Mouse (Mus musculus): ENCODE measurements around the gene Masp1.

Masp1 gene

DNA sequence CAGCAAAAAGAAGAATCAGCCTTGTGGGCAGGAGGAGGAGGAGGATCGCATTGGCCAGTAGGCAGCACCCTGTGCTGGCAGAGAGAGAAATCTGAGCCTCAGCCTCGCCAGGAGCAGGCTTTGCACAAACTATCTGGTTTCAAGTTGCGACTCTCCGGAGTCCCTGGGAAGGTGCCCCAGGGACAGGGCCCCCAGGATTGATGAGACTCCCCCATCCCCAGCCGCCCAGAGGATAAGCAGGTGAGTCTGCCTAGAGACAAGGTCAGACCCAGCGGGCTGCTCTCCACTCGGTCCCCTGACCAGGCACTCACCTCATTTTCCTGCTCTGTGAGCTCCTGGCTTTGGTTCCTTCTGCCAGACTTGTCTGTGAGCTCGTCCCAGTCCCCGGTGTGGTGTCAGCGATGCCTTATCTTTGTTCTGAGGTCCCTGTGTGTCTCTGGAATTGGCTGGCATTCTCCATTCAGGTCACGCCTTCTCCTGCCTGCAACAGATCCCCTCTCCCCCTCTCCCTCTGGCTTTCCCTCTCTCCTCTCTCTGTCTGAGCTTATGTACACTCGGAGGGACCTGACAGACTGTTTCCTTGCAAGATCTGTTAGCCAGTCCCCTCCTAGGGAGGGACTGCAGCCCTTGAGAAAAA lies at the start of gene Masp1, which contains the start of gene Rtp4:
Gene Masp1 (minus strand): TSS at position 581 of the 637 bp plus-strand sequence.
Gene Rtp4 (plus strand): TSS at position 57 of the 637 bp plus-strand sequence.
- 4% methylated on average over 12 of the region's 12 CpGs for WGBS

DNA sequence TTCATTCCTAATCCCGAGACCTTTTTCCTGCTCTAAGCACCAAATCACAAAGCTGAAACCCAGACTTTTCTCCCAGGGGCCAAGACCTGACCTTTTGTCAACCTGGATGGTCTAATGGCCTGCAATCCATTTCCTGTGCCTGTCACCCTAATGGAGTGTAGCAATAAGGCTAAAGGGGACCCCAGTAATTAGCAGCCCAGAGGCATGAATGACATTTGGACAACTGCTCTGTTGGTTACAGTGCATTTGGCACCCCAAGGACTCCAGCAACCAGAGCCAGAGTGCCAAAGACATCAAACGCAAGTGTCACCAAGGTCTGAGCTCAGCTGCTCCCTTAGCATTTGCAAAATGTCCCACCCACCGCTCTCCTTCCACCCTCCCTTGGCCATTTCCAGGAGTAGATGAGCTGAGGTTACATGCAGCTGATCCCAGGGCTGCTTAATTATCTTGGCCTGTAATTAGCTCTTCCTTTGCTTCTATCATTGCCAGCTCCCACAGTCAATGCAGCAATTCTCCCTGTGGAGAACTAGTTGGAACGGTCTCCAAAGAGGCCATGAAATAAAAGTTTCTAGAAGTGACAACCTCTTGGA lies 47.8 kb upstream of the Masp1 start:
- WGBS, result 61% methylated on average over 4 of the region's 4 CpGs

DNA sequence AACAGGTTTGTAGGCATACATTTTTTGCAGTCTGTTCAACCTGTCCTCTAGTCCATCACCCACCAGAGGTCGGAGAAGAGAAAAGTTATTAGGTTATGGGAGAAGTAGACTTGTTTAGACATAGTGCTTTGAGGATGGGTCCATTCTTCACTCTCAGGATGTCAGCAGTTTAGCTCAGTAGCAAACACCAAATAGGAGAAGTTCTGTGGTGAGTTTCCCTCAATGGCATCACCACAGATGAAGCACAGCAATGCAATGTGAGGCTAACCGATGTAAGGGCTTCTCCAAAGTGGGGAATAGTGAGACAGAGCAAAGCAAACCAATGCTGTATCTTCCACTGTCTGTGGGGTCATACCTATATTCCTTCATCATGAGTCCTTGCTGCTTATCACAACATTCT lies 37.1 kb upstream of the Masp1 start:
- 95% methylated on average over 2 of the region's 2 CpGs for WGBS

DNA sequence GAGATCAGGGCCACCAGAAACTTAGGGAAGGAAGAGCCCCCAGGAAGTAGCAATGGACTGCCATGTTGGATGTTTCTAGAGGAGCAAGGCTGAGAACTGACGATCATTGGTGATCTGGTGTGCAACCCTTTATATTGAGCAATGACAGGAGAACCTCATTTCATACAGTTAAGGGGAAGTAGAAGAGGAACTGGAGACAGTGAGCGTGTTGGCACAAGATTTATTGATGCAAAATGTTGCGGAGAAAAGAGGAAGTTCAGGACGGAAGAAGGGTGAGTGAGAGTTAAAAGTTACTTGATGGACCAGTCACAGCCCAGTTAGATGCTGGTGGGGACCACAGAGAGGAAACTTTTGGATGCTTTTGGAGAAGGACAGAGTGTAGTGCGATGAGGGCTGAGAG lies 36.6 kb upstream of the Masp1 start:
- WGBS, result 90% methylated on average over 5 of the region's 5 CpGs

DNA sequence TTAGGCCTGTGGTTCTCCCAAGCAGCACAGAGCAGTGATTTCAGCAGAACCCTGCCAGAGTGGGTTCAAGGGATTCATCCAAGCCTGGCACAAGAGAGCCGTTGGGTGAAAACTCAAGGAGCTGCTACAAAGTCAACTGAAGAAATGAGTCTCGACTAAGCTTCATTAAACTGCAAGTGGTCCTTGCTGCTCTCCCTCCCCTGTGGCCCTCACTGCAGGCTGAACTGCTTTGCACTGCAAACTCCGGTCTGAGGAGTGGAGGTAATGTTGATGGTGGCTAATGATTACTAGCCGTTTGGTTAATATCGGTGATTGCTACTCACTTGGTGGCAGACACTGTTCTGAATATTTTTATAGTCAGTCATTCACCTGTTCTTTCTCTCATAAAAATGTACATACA lies 34.1 kb upstream of the Masp1 start:
- WGBS, result 95% methylated on average over 5 of the region's 5 CpGs

DNA sequence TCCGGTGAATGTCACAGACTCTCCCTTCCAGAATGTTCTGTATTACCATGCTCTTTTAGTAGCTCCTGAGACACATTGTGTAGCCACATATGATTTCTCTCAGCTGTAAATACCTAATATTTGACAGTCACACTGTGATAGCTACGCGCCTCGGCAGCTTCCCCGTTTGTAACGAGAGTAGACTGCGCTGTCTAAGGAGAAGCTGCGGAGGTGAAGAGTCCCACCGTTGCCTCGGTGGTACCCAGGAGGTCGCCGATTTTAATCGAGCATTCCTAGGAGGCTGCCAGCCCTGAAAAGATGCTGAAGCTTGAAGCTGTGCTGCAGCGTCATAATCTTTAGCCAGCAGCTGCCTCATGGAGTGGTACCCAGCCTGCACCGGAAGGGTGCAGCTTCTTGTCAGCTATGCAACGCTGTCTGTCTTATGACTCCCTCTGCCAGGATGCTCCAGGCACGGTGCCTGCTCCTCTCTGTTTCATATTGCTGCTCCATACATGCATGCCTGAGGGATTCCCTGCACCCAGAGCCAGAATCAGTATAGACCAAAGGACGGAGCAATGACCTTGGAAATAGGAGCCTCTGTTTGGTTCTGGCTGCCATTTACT lies 30.5 kb upstream of the Masp1 start:
- 64% methylated on average over 18 of the region's 18 CpGs for WGBS

DNA sequence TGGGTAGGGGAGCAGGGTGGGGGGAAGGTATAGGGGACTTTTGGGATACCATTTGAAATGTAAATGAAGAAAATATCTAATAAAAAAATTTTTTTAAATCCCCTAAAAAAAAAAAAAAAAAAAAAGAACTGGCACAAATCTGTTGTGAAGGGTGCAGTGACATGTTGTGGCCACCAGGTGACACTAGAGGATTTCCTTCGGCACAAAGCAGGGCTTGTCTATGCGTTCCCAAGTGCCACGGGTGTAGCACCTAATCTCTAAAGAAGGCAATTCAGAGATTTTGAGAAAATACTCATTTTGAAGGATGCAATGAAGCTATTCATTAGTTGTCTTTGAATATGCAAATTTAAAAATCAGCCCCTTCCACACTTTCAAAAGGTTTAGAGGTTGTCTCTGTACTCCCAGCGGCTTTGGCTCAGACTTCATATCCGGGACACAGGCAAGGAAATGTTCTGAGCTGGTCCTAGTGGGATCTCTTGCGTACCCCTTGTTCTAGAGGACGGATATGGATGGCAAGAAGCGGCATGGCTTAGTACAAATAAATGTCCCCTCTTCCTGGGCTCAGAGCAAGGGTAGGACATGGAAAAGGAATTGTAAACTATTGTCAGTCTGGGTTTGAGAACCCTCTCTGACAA lies 29.8 kb upstream of the Masp1 start:
- 29% methylated on average over 8 of the region's 8 CpGs for WGBS

DNA sequence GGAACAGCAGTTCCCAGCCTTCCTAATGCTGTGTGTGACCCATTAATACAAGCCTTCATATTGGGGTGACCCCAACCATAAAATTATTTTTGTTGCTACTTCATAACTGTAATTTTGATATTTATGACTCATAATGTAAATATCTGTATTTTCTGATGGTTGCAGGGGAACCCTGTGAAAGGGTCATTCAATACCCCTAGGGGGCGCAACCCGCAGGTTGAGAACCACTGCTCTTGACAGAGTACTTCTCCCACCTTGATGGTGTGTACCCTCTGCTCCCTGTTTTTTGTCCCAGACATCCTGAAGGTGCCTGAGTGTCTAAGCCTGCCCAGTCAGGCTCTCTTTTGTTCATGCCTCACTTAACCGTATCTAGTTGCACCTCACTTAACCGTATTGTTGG lies 27.2 kb upstream of the Masp1 start:
- 95% methylated on average over 4 of the region's 4 CpGs for WGBS

DNA sequence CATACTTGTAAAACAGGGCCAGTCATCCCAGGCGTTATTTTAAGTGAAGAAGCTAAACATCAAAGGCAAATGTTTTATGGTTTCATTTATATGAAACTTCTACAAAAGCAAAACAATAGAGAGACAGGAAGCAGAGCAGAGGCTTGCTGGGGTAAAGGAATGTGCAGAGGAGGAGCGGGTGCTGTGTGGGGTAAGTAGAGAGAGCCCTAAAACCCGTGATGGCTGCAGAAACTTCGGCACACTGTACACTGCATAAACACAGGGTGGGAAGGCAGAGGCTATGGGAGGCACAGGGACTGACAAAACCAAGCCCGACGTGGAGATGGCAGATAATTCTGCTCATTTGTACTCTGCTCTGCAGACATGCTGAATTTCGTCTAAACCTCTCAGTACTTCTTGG lies 23.7 kb upstream of the Masp1 start:
- 80% methylated on average over 7 of the region's 7 CpGs for WGBS

DNA sequence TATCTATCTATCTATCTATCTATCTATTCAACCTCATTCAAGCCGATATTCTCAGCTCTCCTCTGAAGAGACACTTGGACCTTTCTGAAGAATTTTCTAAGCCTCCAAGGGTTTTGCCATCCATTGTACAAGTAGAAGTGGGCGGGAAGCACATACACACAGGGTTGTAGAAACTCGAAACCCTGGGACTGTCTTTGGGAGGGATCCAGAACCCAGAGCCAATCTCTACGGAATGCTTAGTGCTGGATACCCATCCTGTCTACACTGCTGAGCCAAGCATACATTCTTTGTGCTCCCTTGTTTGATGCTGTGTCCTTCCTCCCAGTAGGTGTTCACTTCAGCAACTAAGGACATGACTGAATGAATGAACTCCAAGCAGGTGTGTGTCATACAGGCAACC lies 22.3 kb upstream of the Masp1 start:
- 57% methylated on average over 4 of the region's 4 CpGs for WGBS

DNA sequence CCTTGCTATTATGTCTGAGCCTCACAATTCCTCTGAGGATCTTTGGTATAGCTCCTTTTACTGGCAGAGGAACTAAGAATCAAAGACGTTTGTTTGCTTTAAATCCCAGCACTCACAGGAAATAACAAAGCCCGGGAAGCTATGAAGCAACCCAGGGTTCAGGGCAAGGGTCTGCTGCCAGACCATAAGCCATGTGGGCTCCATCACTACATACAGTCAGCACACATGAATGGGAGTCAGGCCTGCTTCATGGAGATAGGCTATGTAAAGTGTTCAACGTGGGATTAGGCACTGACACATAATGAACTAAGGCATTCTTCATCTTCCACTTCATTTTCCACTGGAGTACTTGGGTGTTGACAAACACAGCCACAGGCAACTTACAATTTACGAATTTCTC lies 20.4 kb upstream of the Masp1 start:
- 74% methylated on average over 4 of the region's 4 CpGs for WGBS

DNA sequence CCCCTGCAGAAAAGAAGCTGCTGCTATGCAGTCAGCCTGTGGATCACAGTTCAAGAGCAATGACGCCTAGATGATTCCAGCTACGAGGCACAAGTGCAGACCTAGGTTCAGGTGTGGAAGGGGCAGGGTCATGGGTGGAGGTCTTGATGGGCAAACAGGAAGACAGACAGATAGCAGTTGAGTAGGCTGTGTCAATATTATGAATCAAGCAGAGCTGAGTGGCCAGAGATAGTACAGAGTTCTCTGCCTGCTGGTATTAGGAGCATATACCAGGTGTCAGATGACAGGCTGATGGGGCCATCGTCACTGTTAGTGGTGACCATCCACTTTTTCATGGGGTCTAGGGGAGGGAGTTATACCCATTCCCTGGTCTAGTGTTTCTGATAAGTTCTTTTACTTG lies 13.1 kb upstream of the Masp1 start:
- WGBS, result 92% methylated on average over 3 of the region's 3 CpGs

DNA sequence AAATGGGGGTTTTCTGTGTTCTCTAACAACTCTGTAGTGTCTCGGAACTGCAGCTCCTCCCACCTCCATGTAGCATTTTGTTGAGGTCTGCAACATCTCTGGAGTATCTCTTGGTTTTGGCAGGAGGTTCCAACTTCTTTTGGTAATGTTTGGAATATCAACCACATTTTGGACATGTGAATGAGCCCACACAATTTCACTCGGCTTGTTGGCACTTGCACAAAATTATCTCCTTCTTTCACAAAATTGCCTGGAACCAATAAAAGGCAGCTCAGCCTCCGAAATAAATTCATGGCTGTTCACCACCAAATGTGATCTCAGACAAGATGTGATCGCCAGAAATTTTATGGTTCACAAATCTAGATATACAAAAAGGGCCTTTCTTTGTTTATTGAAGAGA lies 8.6 kb upstream of the Masp1 start:
- 44% methylated on average over 4 of the region's 4 CpGs for WGBS

DNA sequence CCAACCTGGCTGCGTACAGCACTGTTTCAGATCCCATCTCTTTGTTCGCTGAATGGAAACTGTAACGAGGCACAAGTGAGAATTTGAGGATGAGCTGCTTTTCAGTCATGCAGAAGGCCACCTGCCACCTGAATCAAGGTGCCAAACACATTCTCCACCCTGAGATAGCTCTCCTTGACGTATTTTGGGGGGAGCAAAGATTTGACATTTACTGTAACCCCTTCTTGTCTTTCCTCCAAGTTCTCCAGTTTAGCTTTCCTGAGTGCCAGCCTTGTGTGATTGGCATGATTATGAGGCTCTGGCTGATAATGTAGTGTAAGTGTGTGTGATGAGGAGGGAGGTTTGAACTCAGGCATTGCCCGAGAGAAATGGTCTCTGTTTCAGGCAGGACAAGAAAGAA lies 1.5 kb upstream of the Masp1 start:
- WGBS, result 85% methylated on average over 5 of the region's 5 CpGs

DNA sequence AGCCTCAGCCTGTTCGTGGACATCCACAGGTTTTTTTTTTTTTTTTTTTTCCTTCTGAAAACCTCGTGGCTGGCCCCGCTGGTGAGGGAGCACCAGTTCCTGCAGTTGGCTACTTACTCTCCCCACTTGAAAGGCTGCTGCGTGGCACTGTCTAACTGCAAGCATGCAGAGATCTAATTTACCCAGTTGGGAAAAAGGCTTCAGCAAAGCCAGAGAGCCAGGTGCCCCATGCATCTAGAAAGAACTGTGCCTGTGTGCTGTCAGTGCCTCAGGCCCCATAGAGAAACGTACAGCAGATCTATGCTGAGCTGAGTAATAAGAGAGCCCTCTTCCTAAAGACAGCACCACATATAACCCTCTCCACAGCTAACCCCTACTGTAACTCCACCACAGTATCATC lies 477 bp upstream of the Masp1 start:
- WGBS, result 22% methylated on average over 5 of the region's 5 CpGs

DNA sequence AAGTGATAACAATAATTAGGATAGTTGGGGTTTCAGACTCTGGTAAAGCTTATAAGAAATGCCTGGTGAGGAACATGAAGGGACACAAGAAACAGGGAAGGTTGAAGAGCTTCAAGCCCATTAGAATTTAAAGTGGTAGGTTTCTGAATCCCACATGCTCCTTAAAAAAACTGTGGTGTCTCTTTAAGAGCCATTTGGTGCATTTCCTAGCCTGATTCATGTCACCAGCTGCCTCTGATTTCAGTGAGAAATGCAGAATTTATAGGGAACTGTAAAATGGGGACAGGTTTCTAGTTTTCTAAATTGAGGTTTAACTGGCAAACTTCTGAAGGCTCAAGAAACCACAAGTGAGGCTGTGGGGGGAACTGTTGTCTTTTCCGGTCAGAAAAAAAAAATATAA lies 844 bp downstream of the Masp1 start:
- 0% methylated on average over 1 of the region's 1 CpGs for WGBS

DNA sequence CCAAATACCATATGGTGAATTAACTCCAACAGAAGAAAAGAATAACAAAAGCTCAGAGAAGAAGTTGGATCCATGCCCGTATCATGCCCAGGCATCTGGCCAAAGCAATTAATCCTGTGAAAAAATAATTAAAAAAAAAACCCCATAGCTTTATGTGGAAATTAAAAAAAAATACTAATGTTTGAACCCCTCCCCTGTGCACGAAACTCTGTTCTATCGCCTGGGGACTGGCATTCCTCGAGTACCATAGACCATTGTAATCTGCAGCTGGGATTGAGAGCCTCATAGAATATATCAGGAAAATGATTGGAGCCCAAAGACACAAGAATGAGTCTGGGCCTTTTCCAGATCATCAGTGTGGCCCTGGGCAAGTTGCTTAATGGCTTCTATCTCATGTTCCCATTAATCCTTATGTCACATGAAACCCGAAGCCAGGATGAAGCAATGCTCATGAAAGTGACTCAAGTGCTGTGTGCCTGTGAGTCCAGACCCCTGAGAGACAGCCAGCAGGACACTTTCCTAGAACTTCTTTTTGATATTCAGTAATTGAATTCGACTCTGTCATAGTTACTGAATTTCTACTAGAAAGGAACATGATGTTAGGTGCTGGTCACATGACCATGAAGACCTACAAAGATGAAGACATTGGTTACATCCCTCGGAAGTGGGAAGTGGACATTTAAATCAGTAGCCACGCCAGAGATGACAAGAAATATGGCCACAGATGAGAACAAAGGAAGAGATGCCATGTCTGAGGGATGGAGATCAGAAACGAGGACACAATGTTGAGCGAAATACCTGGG lies 1.8 kb downstream of the Masp1 start:
- WGBS, result 56% methylated on average over 10 of the region's 10 CpGs

DNA sequence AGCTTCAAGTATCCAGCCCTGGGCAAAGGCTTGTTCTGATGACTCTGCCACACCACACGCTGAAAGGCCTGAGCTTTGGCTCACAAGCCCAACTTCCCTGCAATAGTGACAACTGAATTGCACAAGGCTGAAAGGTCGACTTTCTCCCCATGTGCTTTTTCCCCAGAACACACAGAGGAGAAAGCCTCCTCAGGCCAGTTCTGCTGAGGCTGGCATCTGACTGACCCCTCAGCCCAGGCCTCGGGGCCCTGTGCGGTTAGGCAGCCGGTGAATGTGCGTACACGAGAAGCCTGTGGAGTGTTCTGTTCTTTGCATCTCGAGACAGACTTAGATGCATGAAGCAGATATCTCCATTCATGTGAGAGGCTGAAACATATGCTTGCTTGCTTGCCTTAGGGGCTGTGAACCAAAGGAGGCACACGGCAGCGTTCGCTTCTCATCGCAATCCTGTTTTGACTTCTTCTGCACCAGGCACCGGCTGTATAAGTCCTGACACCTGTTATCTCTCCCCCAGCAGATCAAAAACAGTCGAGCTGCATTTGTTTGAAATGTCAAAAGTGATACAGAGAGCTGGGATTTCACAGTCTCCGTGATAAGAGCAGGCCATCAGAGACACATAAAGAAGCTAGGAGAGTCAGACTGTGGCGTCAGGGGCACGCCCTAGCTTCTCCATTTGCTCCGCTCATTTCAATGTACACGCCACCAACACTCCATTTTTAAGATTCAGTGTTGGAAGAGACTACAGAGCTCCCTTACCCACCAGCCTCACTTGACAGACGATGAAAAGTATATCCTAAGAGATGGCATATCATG lies 2.7 kb downstream of the Masp1 start:
- 46% methylated on average over 20 of the region's 20 CpGs for WGBS

DNA sequence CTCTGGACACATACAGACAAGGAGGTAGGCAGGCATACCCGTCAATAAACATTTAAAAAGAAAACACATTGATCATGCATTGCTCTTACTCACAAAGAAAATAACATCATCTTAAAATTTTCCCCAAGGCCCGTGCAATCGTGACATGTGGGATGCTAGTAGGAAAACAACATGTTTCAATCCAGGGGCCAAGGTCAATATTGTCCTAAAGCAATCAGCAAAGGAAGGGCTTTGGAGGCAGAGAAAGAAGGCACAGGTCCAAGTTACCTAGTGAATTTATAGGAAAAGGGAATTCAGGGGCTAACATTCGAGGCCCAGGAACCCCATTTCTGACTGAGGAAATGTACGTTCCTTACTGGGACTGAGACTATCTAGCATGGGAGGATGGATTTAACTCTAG lies 3.4 kb downstream of the Masp1 start:
- 86% methylated on average over 5 of the region's 5 CpGs for WGBS

DNA sequence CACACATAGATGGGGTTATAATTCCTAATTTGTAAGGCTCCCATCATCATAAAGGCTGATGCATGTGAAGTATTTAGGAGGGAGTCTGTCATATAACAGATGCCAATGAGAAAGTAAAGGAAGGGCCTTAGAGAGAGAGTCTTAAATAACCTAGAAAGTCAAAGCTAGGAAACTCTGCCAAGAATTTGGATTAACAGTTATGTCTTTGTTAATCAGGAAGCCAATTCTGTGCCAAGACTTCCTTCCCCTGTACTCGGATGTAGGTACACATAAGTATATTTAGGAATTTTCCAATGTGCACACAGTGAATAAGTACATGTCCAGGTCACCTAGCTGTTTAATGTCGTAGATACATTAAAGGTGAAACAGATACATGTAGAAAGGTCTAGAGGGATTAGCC lies 4.0 kb downstream of the Masp1 start:
- WGBS, result 59% methylated on average over 2 of the region's 2 CpGs

DNA sequence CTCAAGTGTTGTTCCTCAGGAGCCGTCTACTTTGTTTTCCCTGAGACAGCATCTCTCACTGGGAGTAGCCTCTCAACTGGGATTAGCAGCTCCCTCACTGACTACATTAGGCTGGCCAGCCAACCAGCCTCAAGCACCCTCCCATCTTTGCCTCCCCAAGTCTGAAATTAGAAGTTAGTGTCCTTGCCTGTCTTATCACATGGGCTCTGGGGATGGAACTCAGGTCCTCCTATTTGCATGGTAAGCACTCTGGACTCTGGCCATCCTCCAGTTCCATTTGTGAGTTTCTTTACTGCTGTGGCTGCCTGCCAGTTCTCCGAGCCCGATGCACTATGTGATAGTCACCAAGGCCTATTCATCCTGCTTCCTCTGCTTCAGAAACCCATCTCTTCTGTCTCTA lies 4.8 kb downstream of the Masp1 start:
- WGBS, result 43% methylated on average over 3 of the region's 3 CpGs

Data from cerebral cortex, adult 2 months (tissue).